Mouse (Mus musculus): ENCODE data around the gene B3galt4.

DNA sequence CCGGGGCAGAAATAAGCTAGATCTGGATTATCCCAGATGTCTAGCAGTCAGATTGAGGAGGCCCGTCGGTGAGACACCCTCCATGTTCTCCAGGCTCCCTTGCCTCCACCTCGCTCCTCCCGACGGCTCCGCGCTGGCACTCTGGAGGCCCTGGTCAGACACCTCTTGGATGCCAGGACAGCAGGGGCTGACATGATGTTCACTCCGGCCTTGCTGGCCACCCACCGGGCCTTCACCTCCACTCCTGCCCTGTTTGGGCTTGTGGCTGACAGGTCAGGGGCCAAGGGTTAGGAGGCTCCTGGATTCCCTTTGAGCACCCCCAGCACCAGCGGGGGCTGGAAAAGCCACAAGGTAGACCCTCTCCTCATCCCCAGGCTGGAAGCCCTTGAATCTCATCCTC lies 19.3 kb downstream of the B3galt4 start:
- TF ChIP-seq CTCF (IDR thresholded peaks at IDR 0.05; ENCODE audit: insufficient read depth, low read depth, low read length) (no peak), POLR2A (IDR thresholded peaks at IDR 0.05; ENCODE audit: insufficient read depth, low read depth, low read length) (no peak)

All from olfactory bulb, adult 2 months (tissue).